Mouse (Mus musculus) lung, embryonic 14.5 days (tissue): ENCODE measurements around the gene Ppp2r1b. TPM values are rescaled to one million over a fixed set of nuclear protein-coding genes. Genes with fewer than 3 reads are reported as not detected.

ENCODE experiments used
- ATAC-seq: fragments of 200-750 bp; cut with Nextera tagmentation; 2 replicates; pipeline ENCODE4 v1.8.0; 2017; ENCODE audit warnings: mild to moderate bottlenecking, moderate TSS enrichment, moderate library complexity; ENCODE audit not compliant: insufficient read depth
- DNase-seq: peaks from one replicate; pipeline ENCODE4 v3.0.0-alpha.2; 2015
- H3K27ac ChIP-seq: fragments of 300-500 bp; sonication (generic); 2 replicates; pipeline ENCODE4 v1.5.1; 2014; ENCODE audit warnings: low read depth, mild to moderate bottlenecking, moderate library complexity
- H3K27me3 ChIP-seq: fragments of 300-500 bp; sonication (generic); 2 replicates; pipeline ENCODE4 v1.6.1; 2014; ENCODE audit warnings: low read length, control low read depth; ENCODE audit not compliant: insufficient read depth
- H3K36me3 ChIP-seq: fragments of 300-500 bp; sonication (generic); 2 replicates; pipeline ENCODE4 v1.6.1; 2014; ENCODE audit warnings: control low read depth; ENCODE audit not compliant: insufficient read depth
- H3K4me1 ChIP-seq: fragments of 300-500 bp; sonication (generic); 2 replicates; pipeline ENCODE4 v1.6.1; 2014; ENCODE audit warnings: antibody characterized with exemption, control low read depth; ENCODE audit not compliant: insufficient read depth
- H3K4me2 ChIP-seq: fragments of 300-500 bp; sonication (generic); 2 replicates; pipeline ENCODE4 v1.6.1; 2014; ENCODE audit warnings: mild to moderate bottlenecking
- H3K4me3 ChIP-seq: fragments of 300-500 bp; sonication (generic); 2 replicates; pipeline ENCODE4 v1.5.1; 2014; ENCODE audit warnings: low read depth, low read length
- H3K9ac ChIP-seq: fragments of 300-500 bp; sonication (generic); 2 replicates; pipeline ENCODE4 v1.6.1; 2014
- H3K9me3 ChIP-seq: fragments of 300-500 bp; sonication (generic); 2 replicates; pipeline ENCODE4 v1.6.1; 2016; ENCODE audit warnings: low read depth, low read length, control low read depth
- CTCF ChIP-seq: IDR thresholded peaks from 2 replicates; pipeline ENCODE4 v1.5.1; 2016; ENCODE audit warnings: antibody characterized with exemption, low read depth
- whole genome bisulfite sequencing: fragments of 180-500 bp; shearing (Covaris S2); extraction: QIAGEN DNeasy Blood & Tissue Kit; methylation state at CpG from one replicate; pipeline ENCODE4 v1.1.7; 2014; 5-methylcytosine and 5-hydroxymethylcytosine counted together
- polyA plus RNA-seq: library from polyadenylated mRNA; unstranded; fragments of >200 nt; fragmentation: Nextera tagmentation; extraction: Ambion mirVana; gene quantifications from 2 replicates; pipeline ENCODE4 v1.2.1, GENCODE M21; 2014

Ppp2r1b gene
- polyA plus RNA-seq, 1 experiment from 2014 or later = 73.7 TPM

DNA sequence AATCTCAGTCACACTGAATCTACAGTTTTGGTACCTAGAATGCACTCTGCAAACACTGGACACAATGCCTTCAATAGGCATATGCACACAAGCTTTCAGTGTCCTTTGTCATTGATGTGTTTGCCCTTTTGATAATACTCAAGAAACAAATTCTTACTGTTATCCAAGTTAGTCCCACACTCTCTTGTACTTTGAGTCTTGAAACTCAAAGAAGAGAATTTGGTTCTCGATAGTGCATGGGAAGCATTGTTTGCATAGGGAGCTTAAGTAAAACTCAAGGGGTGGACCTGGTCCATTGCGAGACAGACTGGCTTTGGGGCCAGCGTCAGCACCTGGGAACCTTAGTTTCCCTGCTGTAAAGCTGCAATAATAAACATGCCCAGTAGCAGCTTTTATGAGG lies 73.0 kb downstream of the Ppp2r1b start:
- no peak for TF ChIP-seq CTCF
- Histone ChIP-seq H3K4me2 (no peak overlapping the region), H3K27me3 (no peaks in the 10 kb centered on the region), H3K4me3 (no peak overlapping the region), H3K36me3 (0 out of 2 replicates have a peak, but pooled peaks cover 7% of the 10 kb centered on the region), H3K9me3 (no peaks in the 10 kb centered on the region), H3K4me1 (no peaks in the 10 kb centered on the region; the same call in 1 of the 2 replicates), H3K9ac (no peak overlapping the region), H3K27ac (no peak overlapping the region)
- ATAC-seq = no peak
- DNase-seq = no peak
- WGBS = 60% methylated on average over 3 of the region's 3 CpGs

DNA sequence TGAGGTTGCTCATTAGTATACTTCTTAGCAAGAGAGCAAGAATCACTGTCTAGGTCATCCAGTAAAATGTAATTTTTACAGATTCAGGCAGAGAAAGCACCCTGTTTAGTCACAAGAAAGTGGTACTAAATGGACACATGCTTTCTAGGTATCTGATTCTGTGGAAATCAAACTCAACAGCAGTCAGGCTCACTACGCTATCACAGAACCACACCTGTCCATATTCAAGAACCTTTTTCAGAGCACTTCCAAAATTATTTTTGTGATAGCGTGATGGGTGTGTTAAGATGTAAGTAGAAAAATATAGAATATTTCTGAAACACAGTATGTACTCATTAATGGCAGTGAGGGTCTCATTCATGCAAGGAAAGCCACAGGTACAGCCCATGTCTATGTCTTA lies 74.5 kb downstream of the Ppp2r1b start:
- no peak for TF ChIP-seq CTCF
- no peak overlapping the region for H3K4me3 ChIP-seq
- H3K9me3 ChIP-seq = no peaks in the 10 kb centered on the region
- no peaks in the 10 kb centered on the region; the same call in 1 of the 2 replicates for H3K4me1 ChIP-seq
- ATAC-seq (no peak), DNase-seq (no peak)
- H3K4me2 ChIP-seq = no peak overlapping the region
- no peaks in the 10 kb centered on the region for H3K27me3 ChIP-seq
- no peak overlapping the region for H3K27ac ChIP-seq
- no peak overlapping the region for H3K9ac ChIP-seq
- WGBS = 97% methylated on average over 2 of the region's 2 CpGs
- H3K36me3 ChIP-seq = 0 out of 2 replicates have a peak, but pooled peaks cover 7% of the 10 kb centered on the region

DNA sequence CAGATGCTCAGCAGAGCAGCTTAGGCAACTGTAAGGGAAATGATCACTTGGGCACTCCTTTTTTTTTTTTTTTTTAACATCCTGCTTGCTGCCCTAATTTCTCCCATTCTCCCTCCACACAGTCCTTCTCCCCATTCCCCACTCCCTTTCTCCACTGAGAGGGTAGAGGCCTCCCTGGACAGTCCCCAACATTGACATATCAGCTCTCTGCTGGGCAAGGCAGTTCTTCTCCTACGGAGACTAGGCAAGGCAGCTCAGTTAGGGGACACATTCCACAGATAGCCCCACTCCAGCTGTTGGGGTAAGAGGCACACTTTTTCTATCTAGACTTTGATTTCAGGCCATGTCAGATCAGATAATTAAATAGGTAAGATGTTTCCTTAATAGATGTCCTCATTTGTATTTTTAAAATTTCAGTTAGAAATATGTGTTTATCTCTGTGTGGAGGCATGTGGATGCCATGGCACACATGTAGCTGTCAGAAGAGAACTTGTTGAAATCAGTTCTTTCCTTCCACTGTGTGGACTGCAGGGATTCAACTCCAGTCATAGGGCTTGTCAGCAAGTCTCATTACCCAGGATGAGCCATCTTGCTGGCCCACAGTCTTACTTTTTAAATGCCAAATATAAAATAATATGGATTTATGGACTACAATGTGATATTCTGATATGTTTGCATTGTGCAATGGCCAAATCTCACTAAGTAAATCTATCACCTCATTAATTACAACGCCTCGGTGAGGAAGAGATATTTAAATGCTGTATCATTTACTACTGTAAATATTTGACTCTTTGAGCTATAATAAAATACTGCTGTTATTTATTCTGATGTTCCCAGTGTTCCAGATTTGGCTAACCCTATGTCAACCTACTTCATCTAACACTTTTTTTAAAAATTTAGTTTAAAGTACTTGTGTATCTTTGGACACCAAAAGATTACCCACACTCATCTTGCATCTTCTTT lies 76.1 kb downstream of the Ppp2r1b start:
- no peak overlapping the region for H3K4me2 ChIP-seq
- H3K27me3 ChIP-seq = no peaks in the 10 kb centered on the region
- no peaks in the 10 kb centered on the region; the same call in 1 of the 2 replicates for H3K4me1 ChIP-seq
- DNase-seq (peak; percentile 82), ATAC-seq (peak; percentile 73)
- no peak for TF ChIP-seq CTCF
- no peaks in the 10 kb centered on the region for H3K36me3 ChIP-seq
- no peak overlapping the region for H3K4me3 ChIP-seq
- no peak overlapping the region for H3K27ac ChIP-seq
- no peaks in the 10 kb centered on the region for H3K9me3 ChIP-seq
- WGBS = 32% methylated on average over 3 of the region's 3 CpGs
- H3K9ac ChIP-seq = no peak overlapping the region

DNA sequence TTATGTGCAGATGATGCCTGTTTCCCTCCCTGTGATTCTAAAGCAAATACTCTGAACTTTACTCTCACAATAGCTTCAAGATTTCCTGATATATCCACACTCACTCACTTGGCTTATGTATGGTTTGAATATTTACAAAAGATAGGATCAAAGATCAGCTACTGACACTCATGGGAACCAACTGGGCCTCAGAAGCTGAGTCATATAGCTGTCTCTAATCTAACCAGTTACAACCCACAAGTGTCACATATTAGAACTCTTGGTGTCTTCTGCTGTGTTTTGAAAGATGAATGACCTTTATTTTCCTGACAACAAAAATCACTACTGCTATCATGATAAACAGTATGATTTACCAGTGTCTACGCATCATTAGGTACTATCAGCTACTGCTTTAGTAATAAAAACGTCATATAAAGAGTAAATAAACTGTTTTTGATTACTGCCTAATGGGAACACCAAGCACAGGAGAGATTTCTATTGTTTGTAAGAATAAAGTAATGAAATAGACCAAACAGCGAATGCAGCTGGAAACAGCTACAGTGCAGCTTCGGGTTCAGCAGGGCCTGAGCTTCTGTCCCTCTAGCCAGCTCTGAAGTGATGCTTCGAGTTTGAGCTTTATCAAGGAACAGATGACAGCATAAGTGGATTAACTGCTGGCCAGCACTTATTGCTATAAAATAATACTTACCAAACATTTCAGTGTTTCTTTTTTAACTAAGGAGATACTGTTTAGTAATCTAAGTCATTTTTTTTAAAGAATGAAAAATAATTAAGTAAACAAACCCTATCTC lies 77.5 kb downstream of the Ppp2r1b start:
- Histone ChIP-seq H3K9me3 (no peaks in the 10 kb centered on the region), H3K4me2 (no peak overlapping the region), H3K27ac (no peak overlapping the region), H3K4me3 (no peak overlapping the region), H3K4me1 (no peaks in the 10 kb centered on the region; the same call in 1 of the 2 replicates), H3K27me3 (no peaks in the 10 kb centered on the region), H3K36me3 (no peaks in the 10 kb centered on the region), H3K9ac (no peak overlapping the region)
- no peak for TF ChIP-seq CTCF
- DNase-seq = peak; percentile 44
- 43% methylated on average over 5 of the region's 5 CpGs for WGBS
- no peak for ATAC-seq

DNA sequence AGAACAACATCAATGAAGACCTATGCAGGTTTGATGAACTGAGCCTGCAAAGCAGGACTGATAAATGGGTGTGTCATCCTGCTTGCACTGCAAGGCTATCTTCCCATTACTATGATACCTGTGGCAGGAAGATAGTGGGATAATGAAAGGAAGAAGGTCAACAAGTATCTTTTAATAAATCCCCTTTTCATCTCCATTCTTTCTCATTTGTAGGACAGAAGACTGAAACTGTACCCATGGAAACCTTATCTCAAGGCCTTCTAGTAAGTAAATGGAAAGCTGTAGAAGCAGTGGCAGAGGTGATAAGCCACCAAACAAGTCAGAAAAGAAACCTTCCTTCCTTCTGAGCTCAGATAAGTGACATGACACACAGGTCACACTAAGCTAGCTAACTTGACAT lies 79.4 kb downstream of the Ppp2r1b start:
- Histone ChIP-seq H3K4me1 (no peaks in the 10 kb centered on the region; the same call in 1 of the 2 replicates), H3K9me3 (no peaks in the 10 kb centered on the region), H3K27ac (no peak overlapping the region), H3K36me3 (peaks cover 2% of the 10 kb centered on the region; the same call in 1 of the 2 replicates), H3K4me3 (no peak overlapping the region), H3K27me3 (no peaks in the 10 kb centered on the region), H3K4me2 (no peak overlapping the region), H3K9ac (no peak overlapping the region)
- ATAC-seq (no peak), DNase-seq (no peak)
- no peak for TF ChIP-seq CTCF

DNA sequence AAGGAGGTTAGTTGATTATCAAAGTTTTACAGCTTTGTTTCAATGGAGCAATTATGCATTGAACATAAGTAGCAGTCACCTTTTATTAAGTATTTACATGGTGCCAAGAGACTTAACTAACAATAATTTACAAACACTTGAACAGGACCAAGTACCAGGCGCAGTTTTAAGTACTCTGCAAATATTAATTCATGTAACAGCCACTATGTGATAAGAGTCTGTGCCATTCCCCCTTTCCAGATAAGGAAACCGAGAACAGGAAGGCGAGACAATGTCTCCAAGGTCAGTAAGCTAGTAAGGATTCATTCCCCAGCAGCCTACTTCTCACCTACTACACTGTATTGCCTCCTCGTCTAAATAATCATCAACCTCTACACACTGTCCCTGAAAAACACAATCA lies 80.7 kb downstream of the Ppp2r1b start:
- Histone ChIP-seq H3K4me2 (no peak overlapping the region), H3K4me1 (no peaks in the 10 kb centered on the region; the same call in 1 of the 2 replicates), H3K9ac (no peak overlapping the region), H3K36me3 (peaks cover 2% of the 10 kb centered on the region; the same call in 1 of the 2 replicates), H3K27me3 (no peaks in the 10 kb centered on the region), H3K9me3 (no peaks in the 10 kb centered on the region), H3K27ac (no peak overlapping the region), H3K4me3 (no peak overlapping the region)
- WGBS = 52% methylated on average over 4 of the region's 4 CpGs
- TF ChIP-seq CTCF = no peak
- DNase-seq (no peak), ATAC-seq (no peak)

DNA sequence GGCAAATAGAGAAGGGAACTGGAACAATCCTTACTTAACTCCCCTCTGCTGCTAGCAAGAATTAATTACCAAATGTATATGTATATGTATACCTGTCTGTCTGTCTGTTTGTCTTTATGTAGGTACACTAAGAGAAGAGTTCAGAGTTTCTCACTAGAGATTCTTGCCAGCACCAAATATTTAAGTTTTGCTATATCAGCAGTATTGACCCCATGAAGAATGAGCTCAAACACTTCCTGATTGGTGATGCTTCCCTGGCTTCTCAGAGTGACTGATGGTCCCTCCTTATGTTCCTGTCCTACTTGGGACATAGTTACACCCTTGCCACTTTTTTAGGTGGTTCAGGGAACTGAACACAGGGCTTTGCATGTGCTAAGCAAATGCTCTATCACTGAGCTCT lies 84.9 kb downstream of the Ppp2r1b start:
- Histone ChIP-seq H3K27me3 (no peaks in the 10 kb centered on the region), H3K27ac (no peak overlapping the region), H3K4me1 (no peaks in the 10 kb centered on the region), H3K4me2 (no peak overlapping the region), H3K4me3 (no peak overlapping the region), H3K9ac (no peak overlapping the region), H3K9me3 (no peaks in the 10 kb centered on the region), H3K36me3 (peaks cover 8% of the 10 kb centered on the region; the same call in 1 of the 2 replicates)
- ATAC-seq (no peak), DNase-seq (no peak)
- TF ChIP-seq CTCF = no peak
